Mouse (Mus musculus) frontal cortex, postnatal 10 days (tissue): ENCODE measurements around the gene Setd4.

Experiments used
- DNase-seq, 2 experiments: peaks; one replicate each; pipeline ENCODE4 v3.0.0; 2022; ENCODE audit warnings: low spot score in 2 of 2, mixed read lengths in 1 of 2

Gene Setd4

GRCm38 (mm10) chr16:93592711-93593110 is 11.2 kb downstream of the Setd4 start:
- DNase-seq = no peak

GRCm38 (mm10) chr16:93591450-93592430 is 12.1 kb downstream of the Setd4 start:
- DNase-seq = no peak

GRCm38 (mm10) chr16:93590915-93591314 is 12.9 kb downstream of the Setd4 start:
- DNase-seq = no peak

GRCm38 (mm10) chr16:93588281-93588680 is 15.6 kb downstream of the Setd4 start:
- no peak for DNase-seq

- DNase-seq = no peak
Measured at GRCm38 (mm10) chr16:93586382-93586781, 17.5 kb downstream of the Setd4 start.

GRCm38 (mm10) chr16:93585703-93586205 is 18.1 kb downstream of the Setd4 start:
- no peak for DNase-seq

- no peak for DNase-seq
Measured at GRCm38 (mm10) chr16:93584976-93585702, 18.7 kb downstream of the Setd4 start.

- no peak for DNase-seq
Measured at GRCm38 (mm10) chr16:93581125-93581524, 22.7 kb downstream of the Setd4 start.

- no peak for DNase-seq
Measured at GRCm38 (mm10) chr16:93578346-93579005, 25.4 kb downstream of the Setd4 start.

- peak; percentile 42 to 79 for DNase-seq
Measured at GRCm38 (mm10) chr16:93576412-93577082, 27.3 kb downstream of the Setd4 start.

- no peak for DNase-seq
Measured at GRCm38 (mm10) chr16:93575574-93575973, 28.3 kb downstream of the Setd4 start.

- no peak for DNase-seq
Measured at GRCm38 (mm10) chr16:93574521-93575191, 29.2 kb downstream of the Setd4 start.

GRCm38 (mm10) chr16:93573434-93573833 is 30.4 kb downstream of the Setd4 start:
- DNase-seq = no peak

- no peak for DNase-seq
Measured at GRCm38 (mm10) chr16:93572383-93572782, 31.5 kb downstream of the Setd4 start.

- no peak for DNase-seq
Measured at GRCm38 (mm10) chr16:93558499-93558898, 45.4 kb downstream of the Setd4 start.

GRCm38 (mm10) chr16:93557646-93558045 is 46.2 kb downstream of the Setd4 start:
- DNase-seq = no peak

GRCm38 (mm10) chr16:93552686-93553513 is 51.0 kb downstream of the Setd4 start:
- no peak for DNase-seq

GRCm38 (mm10) chr16:93549287-93549686 is 54.6 kb downstream of the Setd4 start:
- DNase-seq = no peak

GRCm38 (mm10) chr16:93548045-93548444 is 55.8 kb downstream of the Setd4 start:
- DNase-seq = no peak

GRCm38 (mm10) chr16:93547122-93547521 is 56.7 kb downstream of the Setd4 start:
- DNase-seq = no peak
